Mouse (Mus musculus) frontal cortex, adult 2 months (tissue): ENCODE results near the gene Kctd19. TPM values are rescaled to one million over a fixed set of nuclear protein-coding genes. Genes with fewer than 3 reads are reported as not detected.

ENCODE experiments used
- DNase-seq, 2 experiments: peaks; one replicate each; pipeline ENCODE4 v3.0.0; 2022; ENCODE audit warnings: low spot score in 1 of 2; ENCODE audit errors: extremely low spot score in 1 of 2
- polyA plus RNA-seq: library from polyadenylated mRNA; depleted of rRNA; stranded (reverse); fragments of >200 nt; gene quantifications from 2 replicates; pipeline ENCODE4 v1.2.3, GENCODE M21; 2012; rRNA removed

The Kctd19 gene
- polyA plus RNA-seq, 1 experiment: not detected

- DNase-seq: no peak
Observed at GRCm38 (mm10) chr8:105339886-105340635, 73.2 kb downstream of the Kctd19 start.

- DNase-seq: no peak
Observed at GRCm38 (mm10) chr8:105338992-105339391, 74.3 kb downstream of the Kctd19 start.

GRCm38 (mm10) chr8:105336373-105337130, 76.8 kb downstream of the Kctd19 start:
- DNase-seq: no peak

Other genes starting within 250 kb of the Kctd19 start
- 25.2 and 28.1 TPM in 2 replicates for gene Cbfb, start 242.8 kb downstream of the Kctd19 start, polyA plus RNA-seq
- gene D230025D16Rik, start 188.4 kb downstream of the Kctd19 start, polyA plus RNA-seq: 35.6 and 41.5 TPM in 2 replicates
- gene B3gnt9, start 158.3 kb downstream of the Kctd19 start, polyA plus RNA-seq: 3.9 and 4.5 TPM in 2 replicates
- gene Tradd, start 148.9 kb downstream of the Kctd19 start, polyA plus RNA-seq: 8.4 and 8.7 TPM in 2 replicates
- gene Fbxl8, start 148.9 kb downstream of the Kctd19 start, polyA plus RNA-seq: 2.0 and 2.1 TPM in 2 replicates
- gene Hsf4, start 143.7 kb downstream of the Kctd19 start, polyA plus RNA-seq: 20.2 and 20.7 TPM in 2 replicates
- 13.4 and 14.2 TPM in 2 replicates for gene Nol3, start 137.4 kb downstream of the Kctd19 start, polyA plus RNA-seq
- gene 4931428F04Rik, start 123.6 kb downstream of the Kctd19 start, polyA plus RNA-seq: 33.3 and 33.4 TPM in 2 replicates
- gene Exoc3l, start 117.4 kb downstream of the Kctd19 start, polyA plus RNA-seq: 2.2 and 2.4 TPM in 2 replicates
- gene E2f4, start 115.8 kb downstream of the Kctd19 start, polyA plus RNA-seq: 59.9 and 67.7 TPM in 2 replicates
- gene Elmo3, start 107.9 kb downstream of the Kctd19 start, polyA plus RNA-seq: 2.4 and 2.6 TPM in 2 replicates
- gene Lrrc29, start 87.2 kb downstream of the Kctd19 start, polyA plus RNA-seq: 3.5 and 4.8 TPM in 2 replicates
- 73.1 and 74.3 TPM in 2 replicates for gene Tmem208, start 87.1 kb downstream of the Kctd19 start, polyA plus RNA-seq
- gene Fhod1, start 65.5 kb downstream of the Kctd19 start, polyA plus RNA-seq: 3.8 and 4.2 TPM in 2 replicates
- gene Slc9a5, start 64.7 kb downstream of the Kctd19 start, polyA plus RNA-seq: 26.1 and 26.4 TPM in 2 replicates
- 3.2 TPM in 2 replicates for gene Plekhg4, start 40.2 kb downstream of the Kctd19 start, polyA plus RNA-seq
- 0.34 and 0.53 TPM in 2 replicates for gene Lrrc36, start 69 bp upstream of the Kctd19 start, polyA plus RNA-seq
- gene Tppp3, start 58.0 kb upstream of the Kctd19 start, polyA plus RNA-seq: 66.7 and 76.4 TPM in 2 replicates
- 75.3 and 75.7 TPM in 2 replicates for gene Zdhhc1, start 83.4 kb upstream of the Kctd19 start, polyA plus RNA-seq
- gene Hsd11b2, start 105.3 kb upstream of the Kctd19 start, polyA plus RNA-seq: 0.21 and 0.22 TPM in 2 replicates
- gene Atp6v0d1, start 152.5 kb upstream of the Kctd19 start, polyA plus RNA-seq: 334 and 339 TPM in 2 replicates
- 52.0 and 52.1 TPM in 2 replicates for gene Ripor1, start 191.8 kb upstream of the Kctd19 start, polyA plus RNA-seq
- gene Ctcf, start 223.1 kb upstream of the Kctd19 start, polyA plus RNA-seq: 34.9 and 37.1 TPM in 2 replicates
- 0.25 and 0.36 TPM in 2 replicates for gene Agrp, start 223.9 kb upstream of the Kctd19 start, polyA plus RNA-seq